ENCODE assay signal across 8 mouse cellular contexts in genomic region chr11:102406401-102406800, GRCm38 (mm10). TPM values are rescaled to one million over a fixed set of nuclear protein-coding genes. Genes with fewer than 3 reads are reported as not detected.
DNase-seq lines count a peak whose midpoint lies in the region; ATAC-seq and TF ChIP-seq lines count a peak whose summit lies in the region.

No protein-coding gene starts in this region.

- H3K4me1 ChIP-seq in forebrain, embryonic 12.5 days: peaks cover 43% of the 10 kb centered on the region
- H3K4me1 ChIP-seq in liver, embryonic 12.5 days: peaks cover 77% of the 10 kb centered on the region

- peaks cover 8% of the 10 kb centered on the region for H3K79me3 ChIP-seq in C2C12 (ENCODE audit: low read depth)

- peak overlapping the region; percentile 85 for H3K4me2 ChIP-seq in forebrain, embryonic 12.5 days
- H3K4me2 ChIP-seq in liver, embryonic 12.5 days: peak overlapping the region; percentile 83

- peak overlapping the region; percentile 80 for H3K4me3 ChIP-seq in C2C12 (ENCODE audit: insufficient read depth, poor library complexity, severe bottlenecking)
- H3K4me3 ChIP-seq in forebrain, embryonic 12.5 days (replicated peaks): peak overlapping the region; percentile 80
- H3K4me3 ChIP-seq in liver, embryonic 12.5 days: peak overlapping the region; percentile 91

- H3K9me3 ChIP-seq in forebrain, embryonic 12.5 days: no peaks in the 10 kb centered on the region
- no peaks in the 10 kb centered on the region for H3K9me3 ChIP-seq in liver, embryonic 12.5 days (replicated peaks)

- H3K36me3 ChIP-seq in C2C12 (ENCODE audit: control insufficient read depth, insufficient read depth): peaks cover 15% of the 10 kb centered on the region
- peaks cover 35% of the 10 kb centered on the region for H3K36me3 ChIP-seq in forebrain, embryonic 12.5 days (replicated peaks)
- H3K36me3 ChIP-seq in liver, embryonic 12.5 days: peaks cover 44% of the 10 kb centered on the region

- peak; percentile 70 for DNase-seq in cerebellum, adult 9-10 months
- DNase-seq in cerebellum, postnatal 36 days: no peak
- no peak for DNase-seq in ovary, adult 18-20 months (ENCODE audit: low spot score)
- no peak for DNase-seq in natural killer cell, adult 2 months (ENCODE audit: low spot score in 2 of 2)
- DNase-seq in lung, adult 18-20 months: no peak

- no peak for TF ChIP-seq CTCF in C2C12 (IDR thresholded peaks at IDR 0.05; ENCODE audit: control insufficient read depth, insufficient read depth, insufficient read length)

- H3K79me2 ChIP-seq in C2C12 (ENCODE audit: control insufficient read depth, insufficient read depth): peaks cover 15% of the 10 kb centered on the region

- ATAC-seq in forebrain, embryonic 12.5 days (ENCODE audit: low FRiP score): no peak
- ATAC-seq in liver, embryonic 12.5 days: no peak

- H3K27me3 ChIP-seq in C2C12 (ENCODE audit: control insufficient read depth, insufficient read depth, insufficient read length): no peaks in the 10 kb centered on the region
- no peaks in the 10 kb centered on the region; the same call in 1 of the 2 replicates for H3K27me3 ChIP-seq in forebrain, embryonic 12.5 days
- peaks cover 25% of the 10 kb centered on the region for H3K27me3 ChIP-seq in liver, embryonic 12.5 days (replicated peaks)

- H3K9ac ChIP-seq in forebrain, embryonic 12.5 days: peak overlapping the region; percentile 87
- peak overlapping the region; percentile 96 for H3K9ac ChIP-seq in liver, embryonic 12.5 days

- H3ac ChIP-seq in C2C12 (ENCODE audit: control insufficient read depth, insufficient read length, low read depth): peak overlapping the region; percentile 34

- 14% methylated on average over 3 of the region's 3 CpGs for WGBS in forebrain, embryonic 12.5 days
- 14% methylated on average over 3 of the region's 3 CpGs for WGBS in liver, embryonic 12.5 days (ENCODE audit: insufficient replicate concordance)

- H3K27ac ChIP-seq in forebrain, embryonic 12.5 days: 0 out of 2 replicates have a peak overlapping the region, but pooled peaks have one; percentile 80
- H3K27ac ChIP-seq in liver, embryonic 12.5 days: peak overlapping the region; percentile 96

TF ChIP-seq in C2C12, 6 proteins besides CTCF, POLR2A, EP300 and RAD21:
- TF ChIP-seq USF1 (IDR thresholded peaks at IDR 0.05; ENCODE audit: low read depth) (no peak), MYOD1 (IDR thresholded peaks at IDR 0.05; ENCODE audit: control insufficient read depth, insufficient read length, low read depth) (no peak), CEBPB (IDR thresholded peaks at IDR 0.05; ENCODE audit: low read depth) (no peak), MYOG (IDR thresholded peaks at IDR 0.05; ENCODE audit: control insufficient read depth, extremely low read depth, insufficient read length) (no peak)
TF ChIP-seq in C2C12: peak in this region for 0.

RNA-seq across cellular contexts. Expression of gene Slc25a39, which starts 1.3 kb away (rescaled TPM):
- polyA plus RNA-seq in C2C12 (2012; fragmentation: generic; extraction: Trizol): 174 TPM
- polyA plus RNA-seq in forebrain, embryonic 12.5 days (2016; fragmentation: Nextera tagmentation; extraction: Ambion mirVana): 173 TPM in 2 replicates
- 365 and 367 TPM in 2 replicates for polyA plus RNA-seq in liver, embryonic 12.5 days (2016; fragmentation: Nextera tagmentation; extraction: Ambion mirVana)

RNA-seq across cellular contexts. Expression of gene Rundc3a, which starts 13.2 kb away (rescaled TPM):
- polyA plus RNA-seq in C2C12 (2012; fragmentation: generic; extraction: Trizol): 2.2 TPM
- polyA plus RNA-seq in forebrain, embryonic 12.5 days (2016; fragmentation: Nextera tagmentation; extraction: Ambion mirVana): 103 and 113 TPM in 2 replicates
- 1.9 and 2.1 TPM in 2 replicates for polyA plus RNA-seq in liver, embryonic 12.5 days (2016; fragmentation: Nextera tagmentation; extraction: Ambion mirVana)

RNA-seq across cellular contexts. Expression of gene Grn, which starts 23.7 kb away (rescaled TPM):
- polyA plus RNA-seq in C2C12 (2012; fragmentation: generic; extraction: Trizol): 79.1 TPM
- polyA plus RNA-seq in forebrain, embryonic 12.5 days (2016; fragmentation: Nextera tagmentation; extraction: Ambion mirVana): 55.5 and 57.6 TPM in 2 replicates
- polyA plus RNA-seq in liver, embryonic 12.5 days (2016; fragmentation: Nextera tagmentation; extraction: Ambion mirVana): 55.8 and 58.1 TPM in 2 replicates

RNA-seq across cellular contexts. Expression of gene Slc4a1, which starts 40.4 kb away (rescaled TPM):
- not detected for polyA plus RNA-seq in C2C12 (2012; fragmentation: generic; extraction: Trizol)
- 21.2 and 25.7 TPM in 2 replicates for polyA plus RNA-seq in forebrain, embryonic 12.5 days (2016; fragmentation: Nextera tagmentation; extraction: Ambion mirVana)
- 913 and 972 TPM in 2 replicates for polyA plus RNA-seq in liver, embryonic 12.5 days (2016; fragmentation: Nextera tagmentation; extraction: Ambion mirVana)

RNA-seq across cellular contexts. Expression of gene Fam171a2, which starts 41.1 kb away (rescaled TPM):
- 6.3 TPM for polyA plus RNA-seq in C2C12 (2012; fragmentation: generic; extraction: Trizol)
- polyA plus RNA-seq in forebrain, embryonic 12.5 days (2016; fragmentation: Nextera tagmentation; extraction: Ambion mirVana): 13.3 and 15.2 TPM in 2 replicates
- 1.3 and 1.9 TPM in 2 replicates for polyA plus RNA-seq in liver, embryonic 12.5 days (2016; fragmentation: Nextera tagmentation; extraction: Ambion mirVana)

Comparison
In these comparisons a context has a peak if more than half of its experiments do, and no peak if none do; other contexts are left out.
1. RNA of gene Rundc3a, which starts 13.2 kb away (polyA plus RNA-seq): 103 to 113 TPM in forebrain, embryonic 12.5 days; 2.2 TPM in C2C12 (single experiment) and 1.9 to 2.1 TPM in liver, embryonic 12.5 days; every median in the first group is over 10 times any median in the second.
2. Peak in every context shown above with its lines, with median percentiles within 50 percentile points of each other: H3K4me3 ChIP-seq.